Mouse (Mus musculus): Measurements from ENCODE around the gene Rnf24.

Gene Rnf24

GRCm38 (mm10) chr2:131262680-131263670, 89.7 kb downstream of the Rnf24 start:
- DNase-seq (ENCODE audit: low read depth, low spot score) = peak; percentile 21

- DNase-seq (ENCODE audit: low read depth, low spot score) = peak; percentile 99
These were observed 90.4 kb downstream of the Rnf24 start, which contains the start of gene Pank2 for GRCm38 (mm10) chr2:131262213-131262672. Gene Pank2, plus strand, starts transcription at chr2:131262495.

GRCm38 (mm10) chr2:131261481-131262212, 91.0 kb downstream of the Rnf24 start:
- DNase-seq (ENCODE audit: low read depth, low spot score) = peak; percentile 84

GRCm38 (mm10) chr2:131260544-131261307, 92.0 kb downstream of the Rnf24 start:
- no peak for DNase-seq (ENCODE audit: low read depth, low spot score)

- DNase-seq (ENCODE audit: low read depth, low spot score) = no peak
These were observed 94.0 kb downstream of the Rnf24 start for GRCm38 (mm10) chr2:131258693-131259092.

GRCm38 (mm10) chr2:131255738-131256137, 97.0 kb downstream of the Rnf24 start:
- DNase-seq (ENCODE audit: low read depth, low spot score) = peak; percentile 84

GRCm38 (mm10) chr2:131254329-131254713, 98.4 kb downstream of the Rnf24 start:
- DNase-seq (ENCODE audit: low read depth, low spot score) = no peak

GRCm38 (mm10) chr2:131253681-131254328, 98.9 kb downstream of the Rnf24 start:
- peak; percentile 92 for DNase-seq (ENCODE audit: low read depth, low spot score)
